Mouse (Mus musculus) kidney, adult 8-10 months (tissue): Measurements from ENCODE around the gene Jsrp1.

Experiments used
- DNase-seq, 2 experiments: peaks; one replicate each; pipeline ENCODE4 v3.0.0; 2022

The Jsrp1 gene

DNA sequence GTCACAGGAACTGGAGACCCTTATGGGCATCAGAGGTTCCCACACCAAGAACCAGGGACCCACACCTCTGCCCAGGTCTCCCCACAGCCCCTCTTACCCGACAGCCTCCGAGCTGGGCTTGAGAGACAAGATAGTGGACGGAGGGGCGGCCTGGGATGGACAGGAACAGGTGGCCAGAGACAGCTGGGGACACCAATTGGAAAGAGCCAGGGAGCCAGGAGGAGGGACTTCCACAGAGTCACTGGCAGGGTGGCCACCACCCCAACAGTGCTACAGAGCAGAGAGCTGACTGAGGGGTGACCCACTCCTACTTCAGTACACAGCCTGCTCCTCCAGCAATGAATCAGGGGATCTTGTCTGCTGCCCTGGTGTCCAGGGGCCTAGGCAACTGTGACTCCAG, at the start of gene Jsrp1:
Jsrp1 (minus strand) TSS at position 133 of the 400 bp plus-strand sequence.
- no peak for DNase-seq

DNA sequence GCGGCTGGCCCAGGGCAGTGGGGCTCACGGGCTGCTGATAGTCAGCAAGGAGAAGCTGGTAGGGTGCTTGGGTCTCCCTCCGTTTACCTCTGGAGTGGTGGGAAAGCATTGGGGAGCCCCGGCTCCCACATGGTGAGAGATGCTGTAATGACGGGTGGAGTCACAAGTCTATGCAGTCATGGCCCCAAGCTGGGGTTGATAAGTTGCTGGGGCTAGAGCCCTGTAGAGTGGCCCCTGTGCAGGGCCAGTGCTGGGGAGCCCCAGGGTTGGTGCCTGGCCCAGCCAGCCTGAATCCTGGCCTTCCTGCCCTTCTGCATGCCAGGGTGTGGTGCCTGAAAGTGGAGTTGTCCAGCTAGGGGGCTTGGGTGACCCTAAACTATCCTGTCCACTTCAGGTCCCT, 49.0 kb upstream of the Jsrp1 start:
- DNase-seq = no peak

DNA sequence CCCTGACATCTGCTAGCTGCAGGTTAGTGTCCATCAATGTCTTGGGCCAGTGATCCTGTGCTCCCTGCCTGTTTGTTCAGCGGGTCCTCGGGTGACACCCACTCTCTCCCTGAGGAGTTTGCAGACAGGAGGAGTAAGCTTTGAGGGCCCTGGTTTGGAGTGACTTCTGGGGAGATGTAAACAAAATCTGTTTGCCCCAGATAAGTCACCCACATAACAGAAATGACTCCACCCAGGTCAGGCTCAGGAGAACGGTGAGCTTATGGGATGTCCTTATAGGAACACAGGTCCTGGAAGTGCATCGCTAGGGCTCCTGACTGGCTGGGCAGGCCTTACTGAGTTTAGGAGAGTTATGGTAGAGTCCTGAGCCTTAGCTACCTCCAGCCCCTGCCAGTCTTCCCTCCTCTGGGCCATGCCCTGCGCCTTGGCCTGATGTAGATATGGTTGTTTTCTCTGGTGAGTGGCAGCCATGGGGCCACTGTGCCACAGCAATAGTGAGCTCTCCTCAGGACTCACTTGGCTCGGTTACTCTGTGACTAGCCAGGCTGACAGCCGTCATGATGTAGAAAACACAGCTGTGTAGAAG, 45.1 kb upstream of the Jsrp1 start:
- DNase-seq = no peak

DNA sequence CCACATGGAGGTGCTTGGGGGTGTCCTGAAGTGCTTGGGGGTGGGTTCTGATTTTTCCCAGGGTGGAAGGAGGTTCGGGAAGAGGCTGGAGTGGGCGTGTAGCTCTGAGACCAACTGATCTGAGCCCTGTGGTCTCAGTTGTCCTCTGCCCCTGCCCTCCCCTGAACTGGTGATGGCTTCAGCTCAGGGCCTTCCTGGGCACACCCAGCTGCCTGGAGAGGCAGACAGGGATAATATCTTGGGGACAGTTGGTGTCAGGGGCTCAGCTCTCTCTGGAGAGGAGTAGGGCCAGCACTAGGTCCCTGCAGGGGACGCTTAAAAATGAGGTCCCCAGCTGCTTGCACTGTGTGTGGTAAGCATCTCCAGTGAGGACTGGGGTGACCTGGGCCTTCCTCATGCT, 44.5 kb upstream of the Jsrp1 start:
- no peak for DNase-seq

DNA sequence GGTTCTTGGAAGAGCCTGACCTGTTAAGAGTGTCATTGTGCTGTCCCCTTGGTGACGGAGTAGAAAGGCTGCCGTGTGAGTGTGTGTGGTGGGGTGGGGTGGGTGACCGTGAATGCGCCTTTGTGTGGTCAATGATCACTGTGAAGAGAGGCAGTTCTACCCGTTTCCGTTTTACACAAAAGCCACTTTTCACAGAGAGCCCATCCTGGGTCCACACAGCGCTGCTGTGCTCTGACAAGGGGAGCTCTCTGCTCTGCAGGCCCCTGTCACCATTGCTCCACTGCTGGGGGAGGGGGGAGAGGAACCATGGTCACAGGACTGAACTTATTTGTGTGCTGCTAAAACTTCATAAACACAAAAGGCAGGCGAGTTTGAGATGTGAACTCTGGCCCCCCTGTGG, 44.1 kb upstream of the Jsrp1 start:
- DNase-seq = no peak

DNA sequence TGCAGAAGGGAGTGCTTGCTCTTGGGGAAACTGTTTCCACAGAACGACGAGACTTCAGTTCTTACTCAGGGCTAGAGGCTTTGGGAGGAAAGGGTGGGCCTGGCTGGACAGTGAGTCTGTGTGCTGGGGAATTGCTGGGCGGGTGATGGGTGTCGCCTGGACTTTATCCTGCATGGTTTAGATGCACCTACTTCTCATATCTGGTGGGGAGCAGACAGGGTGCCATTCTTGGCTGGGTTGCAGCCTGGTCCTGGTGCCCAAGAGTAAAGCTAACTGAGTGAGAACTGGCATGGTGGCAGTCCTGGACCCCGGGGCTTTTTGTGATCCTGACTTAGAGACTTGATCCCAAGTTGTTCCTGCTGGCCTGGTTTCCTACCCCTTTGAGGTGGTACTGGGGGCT, 43.6 kb upstream of the Jsrp1 start:
- no peak for DNase-seq

DNA sequence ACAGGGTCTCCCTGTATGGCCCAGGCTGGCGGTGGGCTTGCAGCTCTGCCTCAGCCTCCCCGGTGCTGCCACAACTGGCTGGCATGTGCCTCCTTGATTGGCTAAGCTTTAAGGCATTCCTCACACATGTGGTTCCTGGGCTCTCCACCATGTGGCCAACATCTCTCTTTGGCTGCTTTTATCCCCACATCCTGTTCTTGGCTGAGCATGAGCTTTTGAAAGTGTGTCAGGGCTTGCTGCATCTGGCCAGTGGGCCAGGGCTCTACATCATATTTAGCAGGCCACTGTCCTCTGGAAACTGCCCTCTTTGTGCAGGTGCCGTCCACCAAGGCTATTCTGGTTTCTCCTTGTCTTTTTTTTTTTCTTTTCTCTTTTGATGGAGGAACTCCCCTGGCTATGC, 43.0 kb upstream of the Jsrp1 start:
- DNase-seq = no peak

DNA sequence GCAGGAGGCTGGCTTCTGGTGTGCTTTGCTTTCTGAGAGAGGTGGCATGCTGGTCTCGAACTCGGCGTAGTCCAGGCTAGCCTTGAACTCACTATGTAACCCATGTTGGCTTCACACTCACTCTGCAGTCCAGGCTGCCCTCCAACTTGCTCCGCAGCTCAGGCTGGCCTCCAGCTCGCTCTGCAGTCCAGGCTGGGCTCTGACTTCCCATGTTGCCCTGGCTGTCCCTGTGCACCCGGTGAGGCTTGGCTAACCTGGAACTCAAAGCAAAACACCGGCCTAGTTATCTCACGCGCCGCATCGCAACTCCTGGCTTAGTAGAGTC, 42.4 kb upstream of the Jsrp1 start:
- DNase-seq = no peak

DNA sequence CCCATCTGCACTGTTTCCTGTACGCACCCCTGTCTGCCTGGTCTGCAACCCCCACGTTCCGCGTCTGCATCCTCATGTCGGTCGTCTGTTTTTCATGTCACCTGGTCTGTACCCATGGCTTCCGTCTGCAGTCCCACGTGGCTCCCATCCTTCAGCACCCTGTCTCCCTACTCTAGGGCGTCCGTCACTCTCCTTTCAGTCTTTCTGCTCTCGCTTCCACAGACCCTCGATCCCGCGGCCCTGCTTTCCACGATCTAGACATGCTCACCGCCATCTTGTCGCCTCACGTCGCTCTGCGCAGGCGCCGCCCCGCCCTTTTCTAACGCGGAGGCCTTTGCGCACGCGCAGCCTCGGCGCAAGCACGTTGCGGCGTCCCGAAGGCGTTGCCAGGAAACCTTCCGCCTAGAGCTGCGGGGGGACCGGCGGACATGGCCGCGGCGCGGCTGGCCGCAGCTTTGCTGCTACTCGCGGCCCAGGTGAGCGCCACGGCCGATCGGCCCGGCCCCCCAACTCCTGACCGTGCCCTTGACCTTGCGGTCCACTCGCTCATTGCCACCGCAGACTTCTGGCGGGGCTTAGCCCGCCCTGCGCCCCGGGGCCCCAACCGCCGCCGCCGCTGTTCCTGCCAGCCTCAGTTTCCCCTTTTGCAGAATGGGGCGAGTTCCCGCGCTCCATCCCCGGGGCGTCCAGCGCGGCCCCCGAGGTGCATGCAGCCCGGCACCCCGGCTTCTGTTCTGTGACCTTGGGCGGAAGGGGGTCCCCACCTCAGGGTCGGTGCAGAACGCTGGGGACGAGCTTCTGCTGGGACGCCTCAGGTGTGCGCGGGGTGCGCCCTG, 41.8 kb upstream of the Jsrp1 start, which contains the start of the genes Lsm7 and Sppl2b:
Lsm7 (minus strand) TSS at position 297 of the 836 bp plus-strand sequence.
Sppl2b (plus strand) TSS at position 363 of the 836 bp plus-strand sequence.
- peak; percentile 94 to 96 for DNase-seq

DNA sequence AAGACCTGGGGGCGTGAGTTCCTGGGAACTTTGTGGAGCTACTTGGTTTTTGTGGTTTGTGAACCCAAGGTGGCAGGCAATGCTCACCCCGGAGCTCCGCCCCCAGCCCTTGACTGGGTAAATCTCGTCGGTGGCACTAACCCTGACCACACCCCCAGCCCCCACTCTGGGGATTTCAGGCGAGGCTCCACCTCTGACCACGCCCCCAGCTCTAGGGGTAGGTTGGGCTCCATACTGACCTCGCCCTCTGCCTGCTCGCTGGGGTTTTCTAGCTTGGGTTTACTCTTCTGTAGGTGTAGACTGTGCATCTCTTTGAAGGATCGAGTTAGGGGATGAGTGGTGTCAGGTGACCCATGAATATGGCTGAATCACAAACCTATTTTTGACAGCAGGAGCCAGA, 35.3 kb upstream of the Jsrp1 start:
- peak; percentile 49 to 58 for DNase-seq

DNA sequence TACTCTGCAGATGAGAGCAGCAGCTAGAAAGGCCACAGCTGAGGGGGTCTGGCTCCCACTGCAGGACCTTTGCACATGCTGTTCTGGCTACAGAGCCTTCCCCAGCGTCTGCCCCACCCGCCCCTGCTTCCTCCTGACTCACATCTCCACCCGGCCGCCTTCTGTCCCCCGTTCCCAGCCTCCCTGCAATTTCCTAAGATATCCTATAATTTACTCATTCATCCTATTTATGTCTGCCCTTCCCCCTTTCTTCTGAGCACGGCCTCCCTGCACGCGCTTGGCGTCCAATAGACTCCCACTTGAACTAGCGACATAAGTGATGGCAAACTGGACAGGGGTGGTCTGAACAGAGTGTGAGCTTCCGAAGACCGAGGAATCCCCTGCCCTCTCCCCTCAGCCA, 32.4 kb upstream of the Jsrp1 start:
- no peak for DNase-seq

DNA sequence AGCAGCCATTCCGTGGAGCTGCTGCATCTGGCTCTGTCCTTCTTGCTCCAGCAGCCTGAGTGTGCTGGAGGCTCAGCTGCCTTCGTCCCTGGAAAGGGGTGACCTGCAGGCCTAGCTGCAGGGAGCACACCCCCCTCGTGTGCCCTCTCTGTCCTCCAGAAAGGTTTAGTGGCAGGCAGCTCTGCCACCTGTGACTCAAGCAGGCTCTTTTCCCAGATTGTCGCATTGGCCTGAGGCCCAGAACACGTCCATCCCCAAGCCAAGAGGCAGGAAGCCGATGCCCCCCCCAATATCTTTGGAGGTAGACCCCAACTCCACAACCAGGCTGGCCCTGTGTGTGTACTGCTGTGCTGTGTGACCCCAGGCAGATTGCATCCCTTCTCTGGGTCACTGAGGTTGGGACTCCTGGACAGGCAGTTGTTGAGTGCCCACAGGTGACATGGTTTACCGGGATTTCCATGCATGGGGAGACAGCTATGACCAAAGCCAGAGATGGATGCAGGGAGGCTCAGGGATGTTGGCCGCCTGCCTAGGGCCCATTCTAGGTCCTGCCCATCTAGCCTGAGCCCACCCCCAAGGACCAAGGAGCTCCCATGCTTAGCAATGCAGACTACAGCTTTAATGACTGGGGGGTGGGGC, 31.9 kb upstream of the Jsrp1 start:
- no peak for DNase-seq

DNA sequence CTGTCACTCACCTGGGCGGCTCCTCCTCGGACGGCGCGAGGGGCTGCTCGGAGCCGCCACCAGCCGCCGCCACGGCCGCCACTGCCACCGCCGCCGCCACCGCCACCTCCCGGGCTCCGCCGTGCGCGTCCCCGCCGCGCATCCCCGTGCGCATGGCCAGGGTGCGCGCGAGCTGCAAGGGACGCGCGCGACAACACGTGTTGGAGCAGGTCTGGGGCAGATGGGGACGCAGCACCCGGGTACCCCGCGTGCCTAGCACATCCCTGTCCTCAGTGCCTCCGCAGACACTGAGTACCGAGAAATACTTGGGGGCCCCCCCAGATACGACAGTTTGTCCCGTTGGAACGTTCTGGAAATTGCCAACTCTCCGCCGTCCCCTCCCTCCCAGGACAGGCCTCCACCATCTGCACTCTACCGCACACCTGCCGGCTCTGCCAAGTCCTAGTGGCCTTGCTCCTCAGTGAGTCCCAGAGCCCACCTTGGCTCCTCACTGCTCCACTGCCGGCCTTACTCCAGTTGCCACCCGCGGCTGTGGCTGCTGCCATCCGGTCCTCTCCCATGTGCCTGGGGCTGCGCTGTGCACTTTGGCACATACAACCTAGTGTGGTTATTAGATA, 30.7 kb upstream of the Jsrp1 start, which contains the start of gene Lingo3:
Lingo3 (minus strand) TSS at position 109 of the 617 bp plus-strand sequence.
- DNase-seq = no peak

DNA sequence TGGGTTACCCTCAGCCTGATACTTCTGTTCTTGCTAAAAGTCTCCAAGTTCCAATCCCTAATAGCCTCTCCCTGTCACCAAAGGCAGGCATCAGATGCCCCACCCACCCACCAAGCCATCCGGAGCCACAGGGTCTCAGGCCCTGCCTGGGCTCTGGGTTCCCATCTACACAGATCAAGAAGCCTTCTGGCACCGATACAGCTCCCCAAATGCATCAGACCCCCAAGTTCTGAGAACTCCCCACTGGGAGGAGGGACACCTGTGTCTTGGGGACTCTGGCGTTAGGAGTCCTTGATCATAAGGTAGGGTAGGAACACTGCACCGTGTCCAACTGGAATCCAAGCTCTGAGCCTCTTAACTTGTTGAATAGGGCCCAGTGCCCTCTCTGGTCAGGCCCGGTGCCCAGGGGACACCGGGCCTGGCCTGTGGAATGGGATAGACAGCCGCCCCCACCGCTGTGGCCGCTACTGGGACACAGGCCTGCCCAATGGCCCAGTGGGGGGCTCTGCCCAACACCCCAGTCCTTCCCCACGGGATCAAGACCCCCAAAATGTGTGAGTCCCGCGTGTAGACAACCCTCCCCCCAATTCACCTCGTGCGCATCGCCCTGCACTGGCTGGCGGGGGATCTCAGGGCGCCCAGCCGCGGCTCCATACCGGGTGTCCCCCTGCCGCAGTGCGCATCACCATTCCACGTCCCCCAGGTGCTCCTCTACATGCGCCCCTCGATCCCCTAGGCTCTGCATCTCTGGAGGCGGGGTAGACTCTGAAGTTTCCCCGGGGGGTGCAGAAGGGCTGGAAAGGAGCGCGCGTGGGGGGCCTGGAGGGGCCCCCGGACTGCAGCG, 30.0 kb upstream of the Jsrp1 start:
- DNase-seq = no peak

DNA sequence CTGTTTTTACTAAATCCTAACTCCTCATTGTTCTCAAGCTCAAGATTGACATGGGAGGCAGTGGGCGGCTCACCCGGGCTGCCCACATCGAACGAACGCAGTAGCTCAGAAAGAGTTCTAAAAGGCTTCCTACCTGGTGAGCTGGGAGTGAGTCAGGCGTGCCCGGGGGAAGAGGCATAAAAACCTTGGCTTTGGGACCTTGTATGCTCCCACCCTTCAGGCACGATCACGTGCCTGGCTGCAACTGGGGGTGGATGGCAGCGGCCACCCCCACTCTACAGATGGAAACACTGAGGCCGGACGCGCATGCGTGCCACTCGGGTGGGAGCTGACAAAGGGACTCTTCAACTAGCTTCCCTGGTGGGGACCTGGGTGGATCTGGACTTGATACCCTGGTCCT, 29.0 kb upstream of the Jsrp1 start:
- DNase-seq = no peak

DNA sequence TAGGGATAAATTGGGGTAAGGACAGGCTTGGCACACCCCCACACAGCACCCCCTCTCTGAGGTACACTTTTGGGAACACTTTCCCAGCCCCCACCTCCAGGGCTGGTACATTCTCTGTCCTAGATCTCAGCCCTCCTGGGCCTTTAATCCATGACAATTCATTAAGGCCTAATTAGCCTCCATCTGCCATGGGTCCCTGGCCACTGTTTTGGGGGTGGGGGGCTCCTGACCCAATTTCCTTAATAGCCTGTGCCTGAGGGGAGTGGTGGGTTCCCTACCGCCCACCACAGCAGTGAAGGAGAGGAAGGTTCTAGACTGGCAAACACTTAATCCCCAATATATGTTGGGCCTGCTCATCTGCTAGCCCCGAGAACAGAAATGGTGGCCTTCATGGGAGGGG, 28.4 kb upstream of the Jsrp1 start:
- DNase-seq = no peak

DNA sequence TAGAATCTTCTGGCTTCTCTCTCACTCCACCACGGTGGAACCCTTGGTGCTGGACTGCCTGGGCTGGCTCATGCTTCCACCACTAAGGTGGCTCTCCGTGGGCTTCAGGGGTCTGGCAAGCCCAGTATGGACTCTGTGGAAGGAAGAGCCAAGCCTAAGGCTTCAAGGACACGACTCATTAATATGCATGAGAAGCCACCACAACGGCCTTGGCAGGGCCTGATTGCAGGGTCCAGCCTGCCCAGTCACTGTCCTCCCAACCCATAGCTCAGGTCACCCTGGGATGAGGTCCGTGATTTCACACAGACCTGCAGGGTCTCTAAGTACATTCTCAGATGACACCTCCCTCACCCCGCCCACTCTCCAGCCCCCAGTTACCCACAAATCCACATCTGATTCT, 26.6 kb upstream of the Jsrp1 start:
- no peak for DNase-seq

DNA sequence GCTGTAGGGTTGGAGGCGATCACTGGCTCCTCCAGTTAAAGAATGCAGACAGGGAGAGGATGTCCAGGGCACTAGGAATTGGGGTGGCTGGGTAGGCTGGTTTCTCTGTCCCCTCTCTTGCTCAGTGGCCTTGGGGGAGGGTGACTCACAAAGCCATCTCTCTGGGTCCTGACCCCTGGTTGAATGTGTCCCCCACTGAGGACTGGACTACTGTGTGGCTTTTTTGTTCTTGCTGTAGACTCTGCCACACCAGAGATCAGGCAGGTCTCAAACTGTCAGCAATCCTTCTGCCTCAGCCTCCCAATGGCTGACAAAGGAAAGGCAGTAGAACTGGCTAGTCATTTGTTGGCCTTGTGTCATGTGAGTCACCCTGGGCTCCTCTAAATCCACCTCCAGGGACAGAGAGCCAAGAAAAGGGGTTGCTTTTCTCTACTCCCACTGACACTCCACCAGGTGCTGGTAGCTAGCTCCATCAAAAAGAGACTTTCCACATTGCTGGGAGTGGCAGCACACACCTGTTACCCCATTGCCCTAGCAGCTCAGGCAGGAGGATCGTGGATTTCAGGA, 25.1 kb upstream of the Jsrp1 start:
- no peak for DNase-seq

DNA sequence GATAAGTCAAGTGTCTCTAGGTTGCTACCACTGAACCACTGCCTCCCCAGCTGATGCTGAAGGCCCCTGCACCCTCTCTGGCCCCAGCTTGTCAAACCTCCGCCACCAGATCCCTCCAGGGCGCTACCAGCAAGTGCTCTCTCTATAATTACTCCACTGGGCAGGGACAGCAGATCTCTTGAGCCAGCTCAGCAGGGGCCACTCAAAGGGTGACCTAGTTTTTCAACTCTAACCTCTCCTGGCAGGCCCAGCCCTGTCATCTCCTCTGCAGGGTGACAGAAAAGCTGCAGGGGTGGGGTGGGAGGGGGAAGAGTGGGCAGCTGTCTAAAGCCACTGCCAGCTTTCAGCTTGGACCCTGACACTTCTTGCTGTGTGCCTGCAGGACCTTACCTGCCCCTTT, 24.5 kb upstream of the Jsrp1 start:
- no peak for DNase-seq

DNA sequence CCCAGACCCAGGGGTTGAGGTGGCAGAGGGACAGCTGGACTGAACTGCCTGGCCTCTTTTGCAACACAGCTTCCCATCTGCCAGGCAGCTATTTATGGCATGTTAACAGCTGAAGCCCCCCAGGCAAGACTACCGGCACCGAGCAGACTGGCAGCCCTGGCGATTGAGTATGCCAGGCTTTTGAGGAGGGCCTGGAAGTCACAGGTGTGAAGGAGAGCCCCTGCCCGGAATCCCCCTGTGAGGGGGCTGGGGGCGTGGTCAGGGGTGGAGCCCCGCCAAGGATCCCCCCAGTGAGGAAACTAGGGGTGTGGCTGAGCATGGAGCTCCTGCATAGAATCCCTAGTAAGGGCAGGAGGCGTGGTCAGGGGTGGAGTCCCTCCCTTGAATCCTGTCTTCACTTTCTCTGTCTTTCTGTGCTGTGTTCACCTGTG, 23.7 kb upstream of the Jsrp1 start:
- no peak for DNase-seq

DNA sequence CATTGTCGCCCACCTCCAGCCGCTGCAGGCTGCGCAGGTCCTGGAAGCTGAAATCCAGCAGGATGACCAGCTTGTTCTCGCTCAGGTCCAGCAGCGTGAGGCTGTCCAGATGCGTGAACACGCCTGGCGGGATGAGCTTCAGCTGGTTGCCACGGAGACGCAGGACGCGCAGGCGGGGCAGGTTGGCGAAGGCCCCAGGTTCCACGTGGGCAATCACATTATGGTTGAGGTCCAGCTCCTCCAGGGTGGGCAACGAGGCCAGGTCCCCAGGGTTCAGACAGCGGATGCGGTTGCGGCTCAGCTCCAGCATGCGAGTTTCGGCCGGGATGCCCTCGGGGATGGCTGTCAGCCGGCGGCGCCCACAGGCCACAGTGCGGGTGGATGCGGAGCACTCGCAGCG, 22.3 kb upstream of the Jsrp1 start:
- DNase-seq = no peak

DNA sequence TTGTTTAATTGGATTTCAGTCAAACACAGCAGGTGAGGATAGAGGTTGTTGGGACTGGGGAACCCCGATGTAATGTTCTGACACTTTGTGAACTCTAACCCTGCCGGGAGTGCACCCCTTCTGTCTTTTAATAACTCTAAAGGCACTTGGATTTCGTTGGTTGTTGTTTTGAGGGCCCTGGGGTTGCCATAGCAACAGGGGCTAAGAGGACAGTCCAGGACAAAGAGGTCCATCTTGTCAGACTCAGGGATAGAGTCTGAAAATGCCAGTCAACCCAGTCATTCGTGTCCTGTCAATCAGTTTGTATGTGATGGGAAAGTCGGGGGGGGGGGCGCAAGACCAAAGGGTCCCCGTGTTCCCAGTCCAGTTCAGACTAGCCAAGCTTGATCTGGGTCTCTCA, 19.5 kb upstream of the Jsrp1 start:
- DNase-seq = no peak
